Mouse (Mus musculus) left cerebral cortex, postnatal 25 days (tissue): Measurements from ENCODE around the gene Ltbp4. TPM values are rescaled to one million over a fixed set of nuclear protein-coding genes. Genes with fewer than 3 reads are reported as not detected.

Source experiments
- DNase-seq, 2 experiments: peaks; one replicate each; pipeline ENCODE4 v3.0.0; 2022; ENCODE audit warnings: low spot score in 2 of 2, mixed read lengths in 1 of 2
- intact Hi-C: fragments of 180-260 bp; cut with DNase I; formaldehyde crosslinking; loops from one replicate; pipeline ENCODE4 v1.15.1; 2025
- total RNA-seq, 2 experiments: library from RNA; stranded (reverse); gene quantifications; 2 replicates each; pipeline ENCODE4 v1.2.3; 2021

The Ltbp4 gene
- 10 to 100 TPM; 46.7 to 50.4 TPM for total RNA-seq

DNA sequence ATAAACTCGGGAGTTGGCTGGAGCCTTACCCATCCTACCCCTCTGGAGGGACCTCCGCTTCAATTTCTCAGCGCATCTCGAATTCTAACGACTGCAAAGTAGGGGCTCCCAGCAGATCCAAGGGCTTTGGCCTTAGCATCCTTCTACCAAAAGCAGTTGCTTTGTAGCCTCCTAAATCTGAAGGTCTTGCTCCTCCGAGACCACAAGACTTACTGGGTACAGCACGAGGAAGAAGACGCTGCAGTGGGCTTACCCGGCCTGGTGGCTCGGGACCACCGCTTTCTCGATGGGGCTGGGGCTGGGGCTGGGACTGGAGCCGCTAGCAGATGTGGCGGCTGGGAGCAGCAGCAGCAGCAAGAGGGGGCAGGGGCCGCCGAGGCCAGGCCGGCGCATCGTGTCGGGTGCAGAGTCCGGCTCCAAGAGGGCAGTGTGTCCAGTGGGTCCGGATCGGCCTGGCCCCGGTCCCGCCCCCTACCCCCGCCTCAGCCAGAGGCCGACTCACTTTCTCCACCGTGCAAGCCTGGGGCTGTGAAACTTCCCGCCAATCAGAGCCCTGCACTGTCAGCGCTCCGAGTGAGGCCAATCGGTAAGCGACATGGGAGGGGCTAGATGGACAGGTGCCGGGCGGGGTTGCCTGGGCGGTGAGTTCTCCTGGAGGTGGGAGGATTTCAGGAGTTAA is at the start of gene Ltbp4:
TSS of gene Ltbp4 (minus strand) at position 518 of the 679 bp plus-strand sequence.
- no peak for DNase-seq
- intact Hi-C loops = loop anchor here (5.0 kb wide), 4 partner anchors 110 to 190 kb away; partner anchors contain the start of genes Blvrb, Sertad1 and Sptbn4

DNA sequence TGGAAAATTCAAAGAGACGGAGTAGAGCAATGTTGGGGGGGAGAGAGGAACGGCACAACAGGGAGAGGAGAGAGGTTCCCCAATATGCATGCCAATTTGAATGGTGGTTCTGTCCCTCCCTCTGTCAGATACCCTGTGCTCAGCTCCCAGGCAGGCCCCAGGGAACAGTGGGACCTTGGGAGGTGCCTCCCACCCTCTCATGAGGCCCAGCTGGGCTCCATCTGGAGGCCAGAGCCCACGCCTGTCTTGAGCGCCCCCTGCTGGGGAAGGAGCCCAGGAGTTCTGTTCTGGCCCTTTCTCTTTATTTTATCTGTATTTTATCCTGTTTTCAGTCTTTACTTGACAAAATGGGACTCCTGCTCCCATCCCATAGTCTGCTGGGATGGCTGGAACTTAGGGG is 47.2 kb upstream of the Ltbp4 start:
- intact Hi-C loops = loop anchor here (1.0 kb wide), 1 partner anchor 48 kb away; no protein-coding TSS in a partner anchor
- no peak for DNase-seq

DNA sequence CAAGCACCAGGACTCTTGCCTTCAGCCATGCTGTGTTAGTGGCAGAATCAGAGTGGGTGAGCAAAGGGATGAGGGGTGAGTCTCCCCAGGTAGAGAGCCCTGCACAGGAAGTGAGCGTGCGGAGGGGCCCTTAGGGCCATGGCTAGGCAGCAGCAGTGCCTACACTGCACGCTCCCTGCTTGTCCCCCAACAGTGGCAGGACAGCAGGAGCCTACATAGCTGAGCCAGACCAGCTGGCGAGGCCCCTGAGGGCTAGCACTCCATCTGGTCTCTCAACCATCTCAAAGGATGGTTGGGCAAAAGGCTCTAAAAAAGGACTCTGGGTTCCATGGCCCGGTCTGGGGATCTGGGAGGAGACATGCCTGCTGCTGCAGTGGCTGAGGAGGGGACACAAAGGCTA is 46.6 kb upstream of the Ltbp4 start:
- DNase-seq = no peak
- intact Hi-C loops = loop anchor here (1.0 kb wide), 1 partner anchor 48 kb away; no protein-coding TSS in a partner anchor

DNA sequence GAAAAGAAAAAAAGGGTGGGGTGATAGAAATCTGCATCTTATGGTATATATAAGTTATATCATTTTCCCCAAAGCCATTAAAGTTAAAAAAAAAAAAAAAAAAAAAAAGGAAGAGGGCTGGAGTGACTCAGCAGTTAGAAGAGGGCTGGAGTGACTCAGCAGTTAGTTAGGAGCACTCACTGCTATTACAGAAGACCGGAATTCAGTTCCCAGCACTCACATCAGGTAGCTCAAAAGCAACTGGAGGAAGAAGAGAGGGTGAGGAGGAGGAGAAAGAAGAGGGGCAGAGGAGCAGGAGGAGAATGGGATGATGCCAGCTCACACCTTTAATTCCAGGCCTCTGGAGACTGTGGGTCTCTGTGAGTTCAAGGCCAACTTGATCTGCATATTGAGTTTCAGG is 45.7 kb upstream of the Ltbp4 start:
- intact Hi-C loops = no loop called here
- no peak for DNase-seq

DNA sequence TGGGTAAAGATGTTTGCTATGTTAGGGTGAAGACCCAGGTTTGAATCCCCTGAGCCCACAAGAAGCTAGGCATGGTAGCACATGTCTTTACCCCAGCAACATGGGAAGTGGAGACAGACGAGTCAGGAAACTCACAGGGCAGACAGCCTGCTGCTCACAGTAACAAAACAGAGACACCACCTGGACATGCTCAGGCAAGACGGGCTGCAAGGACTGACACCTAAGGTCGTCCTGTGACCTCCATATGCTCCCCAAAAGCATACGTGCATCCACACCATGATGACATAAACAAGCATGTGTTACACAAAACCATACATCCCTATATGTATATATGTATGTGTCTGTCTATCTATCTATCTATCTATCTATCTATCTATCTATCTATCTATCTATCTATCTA is 44.1 kb upstream of the Ltbp4 start:
- intact Hi-C loops = no loop called here
- no peak for DNase-seq

DNA sequence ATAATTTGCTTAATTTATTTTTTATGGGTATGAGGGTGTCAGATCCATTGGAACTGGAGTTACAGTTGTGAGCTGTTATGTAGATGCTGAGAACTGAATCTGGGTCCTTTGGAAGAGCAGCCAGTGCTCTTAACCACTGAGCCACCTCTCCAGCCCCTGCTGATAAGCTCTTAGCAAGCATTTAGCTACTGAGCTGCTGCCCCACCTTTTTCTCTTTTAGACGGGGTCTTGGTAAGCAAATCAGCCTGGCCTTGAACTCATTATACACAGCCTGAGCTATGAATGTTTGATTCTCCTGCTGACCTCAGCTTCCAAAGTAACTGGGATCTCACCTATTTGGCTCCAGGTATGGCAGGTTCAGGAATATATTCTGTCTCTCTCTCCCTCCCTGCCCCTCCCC is 43.5 kb upstream of the Ltbp4 start:
- DNase-seq = no peak
- intact Hi-C loops = no loop called here

DNA sequence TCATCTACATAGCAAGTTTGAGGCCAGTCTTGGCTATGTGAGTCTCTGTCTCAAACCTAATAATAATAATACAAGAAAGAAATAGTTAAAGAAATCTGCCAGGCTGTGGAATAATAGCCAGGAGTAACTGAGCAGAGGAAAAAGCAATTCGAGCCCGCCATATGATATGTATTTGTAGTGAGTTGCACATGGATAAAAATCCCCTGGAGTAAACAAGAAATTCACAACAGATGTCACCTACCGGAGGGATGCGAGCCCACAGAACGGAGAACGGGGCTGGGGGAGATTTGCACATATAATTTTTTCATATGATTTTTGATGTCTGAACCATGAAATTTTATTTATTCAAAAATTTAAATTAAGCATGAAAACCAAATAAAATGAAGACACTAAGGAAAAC is 42.3 kb upstream of the Ltbp4 start:
- intact Hi-C loops = no loop called here
- no peak for DNase-seq

DNA sequence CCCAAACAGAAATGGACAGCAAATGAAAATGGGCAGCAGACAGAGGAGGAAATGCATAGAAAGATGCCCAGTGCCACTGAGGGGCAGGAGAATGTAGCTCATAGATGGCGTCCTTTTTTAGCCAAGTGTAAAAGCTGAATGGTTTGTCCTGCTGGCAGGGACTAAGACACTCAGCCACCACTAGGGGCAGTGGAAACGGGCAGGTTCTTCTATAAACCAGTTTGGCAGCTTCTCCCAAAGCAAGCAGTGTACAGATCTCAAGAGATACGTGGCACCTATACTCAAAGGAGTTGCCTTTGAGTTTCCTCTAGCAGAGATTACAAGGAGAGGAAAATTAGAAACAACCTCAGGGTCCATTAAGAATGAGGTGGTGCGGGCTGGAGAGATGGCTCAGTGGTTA is 40.9 kb upstream of the Ltbp4 start:
- intact Hi-C loops = no loop called here
- DNase-seq = peak in 1 of 2 experiments; percentile 50

DNA sequence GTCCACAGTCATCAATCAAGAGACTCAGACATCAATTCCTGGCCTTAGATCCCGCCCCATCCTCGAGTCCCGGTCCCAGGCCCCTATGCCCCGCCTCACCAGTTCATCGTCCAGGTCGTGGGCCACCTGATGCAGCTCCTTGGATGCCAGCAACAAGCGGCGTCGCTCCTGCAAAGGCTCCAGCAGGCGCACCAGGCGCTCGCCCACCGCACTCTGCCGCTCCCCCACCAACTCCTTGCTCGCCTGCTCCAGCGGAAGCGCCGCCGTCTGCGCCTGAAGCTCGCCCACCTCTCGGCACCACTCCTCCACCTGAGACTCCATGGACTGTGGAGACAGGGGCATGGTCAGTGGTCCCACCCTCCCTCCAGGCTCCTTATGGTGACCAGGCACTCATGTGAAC is 37.8 kb upstream of the Ltbp4 start:
- DNase-seq = peak; percentile 60 to 83
- intact Hi-C loops = no loop called here

DNA sequence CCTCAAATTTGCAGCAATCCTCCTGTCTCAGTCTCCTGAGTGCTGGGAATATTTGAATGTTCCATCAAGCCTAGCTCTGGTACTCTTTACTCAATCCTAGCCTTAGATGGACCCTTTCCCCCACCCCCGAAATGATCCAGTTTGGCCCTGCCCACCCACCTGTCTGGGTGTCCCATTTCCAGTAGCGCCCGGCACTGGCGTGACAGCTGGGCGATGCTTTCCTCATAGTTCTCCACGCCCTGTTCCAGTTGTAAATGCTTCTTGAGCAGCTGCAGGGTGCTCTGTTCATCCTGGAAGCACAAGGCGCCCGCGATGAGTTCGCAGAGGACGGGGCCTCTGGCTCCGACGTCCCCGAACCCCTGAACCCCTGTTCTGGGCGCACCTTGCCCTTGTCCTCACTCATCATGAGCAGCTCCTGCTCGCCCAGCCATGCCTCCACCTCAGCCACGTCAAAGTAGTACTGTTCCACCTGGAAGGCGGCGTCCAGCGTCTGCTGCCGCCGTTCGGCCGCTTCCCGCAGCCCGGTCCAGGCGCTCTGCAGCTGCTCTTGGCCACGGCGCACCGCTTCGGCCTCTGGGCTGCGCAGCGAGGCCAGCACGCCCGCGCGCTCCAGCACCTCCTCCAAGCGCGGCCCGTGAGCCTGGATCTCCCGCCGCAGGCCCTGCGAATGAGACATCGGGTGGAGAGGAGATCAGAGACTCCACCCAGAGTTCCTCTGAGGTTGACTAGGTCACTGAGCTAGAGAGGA is 34.4 kb upstream of the Ltbp4 start:
- intact Hi-C loops = no loop called here
- no peak for DNase-seq

DNA sequence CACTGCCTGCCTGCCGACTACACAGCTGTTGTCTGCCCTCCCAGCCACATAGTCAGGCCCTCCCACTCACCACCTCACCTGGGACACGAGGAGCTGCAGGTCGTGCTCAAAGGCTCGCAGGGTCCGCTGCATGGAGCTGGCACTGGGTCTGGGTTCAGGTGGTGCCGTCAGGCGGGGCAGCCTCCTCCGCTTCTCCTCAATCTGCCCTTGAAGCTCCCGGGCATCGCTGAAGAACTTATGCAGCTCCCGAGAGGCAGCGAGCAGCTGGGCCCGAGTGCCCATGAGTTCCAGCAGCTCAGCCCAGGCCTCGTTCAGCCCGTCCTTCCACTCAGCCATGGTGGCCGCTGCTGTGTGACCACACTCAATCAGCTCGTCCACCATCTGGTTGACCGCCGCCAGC is 31.6 kb upstream of the Ltbp4 start:
- intact Hi-C loops = no loop called here
- DNase-seq = no peak

DNA sequence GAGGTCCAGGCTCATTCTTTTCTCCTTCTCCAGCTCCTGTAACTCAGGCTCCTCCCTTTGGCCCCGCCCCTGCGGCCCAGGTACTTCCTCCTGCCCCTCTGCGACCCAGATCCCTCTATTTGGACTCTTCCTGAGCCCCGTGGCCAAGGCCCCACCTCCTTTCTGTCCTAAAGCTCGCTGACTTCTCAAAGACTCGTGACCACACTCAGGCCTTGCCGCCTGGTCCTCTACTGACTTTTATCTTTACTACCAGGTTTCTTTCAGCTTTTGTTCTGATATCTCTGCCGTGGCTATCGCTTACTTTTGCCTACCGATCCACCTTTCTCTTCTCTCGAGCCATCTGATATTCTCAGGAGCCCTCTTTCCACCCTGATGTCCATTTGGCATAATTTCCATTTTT is 30.5 kb upstream of the Ltbp4 start:
- intact Hi-C loops = no loop called here
- DNase-seq = no peak

DNA sequence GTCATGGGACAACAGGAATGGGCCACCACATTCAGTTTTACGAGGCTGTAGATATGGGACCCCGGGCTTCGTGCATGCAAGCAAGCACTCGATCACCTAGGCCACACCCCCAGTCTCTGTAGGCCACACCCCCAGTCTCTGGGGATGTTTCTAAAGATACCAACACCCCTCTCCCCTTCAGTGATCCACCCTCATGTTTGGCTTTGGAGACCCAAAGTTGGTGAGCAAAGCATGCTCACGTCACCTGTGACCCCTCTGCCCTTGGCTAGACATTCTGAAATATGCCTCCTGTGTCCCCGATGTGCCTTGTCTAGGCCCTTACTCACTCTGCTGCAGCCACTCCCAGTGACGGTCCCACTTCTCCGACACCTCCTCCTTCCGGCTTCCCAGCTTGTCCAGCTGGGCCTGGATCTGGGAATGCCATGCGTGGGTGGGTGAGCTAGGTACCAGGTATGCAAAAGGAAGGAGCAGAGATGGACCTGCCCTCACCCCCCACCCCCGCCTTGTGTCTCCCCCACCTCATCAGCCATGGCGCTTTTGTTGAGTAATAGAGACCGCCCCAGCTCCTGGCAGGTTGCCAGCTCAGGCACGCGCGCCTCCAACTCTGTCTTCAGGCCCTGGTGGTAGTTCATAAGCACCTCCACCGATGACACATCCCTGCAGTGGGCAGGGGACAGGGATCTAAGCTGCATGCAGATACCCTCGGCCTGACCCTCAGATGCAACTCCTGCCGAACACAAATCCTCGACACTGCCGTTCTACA is 28.8 kb upstream of the Ltbp4 start:
- intact Hi-C loops = no loop called here
- DNase-seq = peak; percentile 50 to 58

DNA sequence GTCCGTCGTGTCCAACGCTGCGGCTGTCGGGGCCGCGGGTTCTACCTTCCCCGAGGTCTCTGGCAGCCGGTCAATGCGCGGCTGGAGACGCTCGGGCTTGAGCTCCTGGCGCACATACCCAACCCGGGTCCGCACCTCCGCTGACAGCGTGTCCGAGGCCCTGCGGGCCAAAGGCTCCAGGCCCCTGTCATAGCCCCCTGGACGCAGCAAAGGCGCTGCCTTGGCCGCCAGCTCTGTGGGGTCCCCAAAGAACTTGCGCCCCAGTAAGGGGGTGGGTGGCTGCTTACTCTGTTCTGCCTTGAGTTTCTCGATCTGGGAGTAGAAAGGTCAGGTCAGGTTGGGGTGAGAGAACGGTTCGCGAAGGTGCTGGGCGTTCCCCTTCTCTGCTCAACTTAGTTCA is 26.9 kb upstream of the Ltbp4 start:
- DNase-seq = no peak
- intact Hi-C loops = no loop called here

DNA sequence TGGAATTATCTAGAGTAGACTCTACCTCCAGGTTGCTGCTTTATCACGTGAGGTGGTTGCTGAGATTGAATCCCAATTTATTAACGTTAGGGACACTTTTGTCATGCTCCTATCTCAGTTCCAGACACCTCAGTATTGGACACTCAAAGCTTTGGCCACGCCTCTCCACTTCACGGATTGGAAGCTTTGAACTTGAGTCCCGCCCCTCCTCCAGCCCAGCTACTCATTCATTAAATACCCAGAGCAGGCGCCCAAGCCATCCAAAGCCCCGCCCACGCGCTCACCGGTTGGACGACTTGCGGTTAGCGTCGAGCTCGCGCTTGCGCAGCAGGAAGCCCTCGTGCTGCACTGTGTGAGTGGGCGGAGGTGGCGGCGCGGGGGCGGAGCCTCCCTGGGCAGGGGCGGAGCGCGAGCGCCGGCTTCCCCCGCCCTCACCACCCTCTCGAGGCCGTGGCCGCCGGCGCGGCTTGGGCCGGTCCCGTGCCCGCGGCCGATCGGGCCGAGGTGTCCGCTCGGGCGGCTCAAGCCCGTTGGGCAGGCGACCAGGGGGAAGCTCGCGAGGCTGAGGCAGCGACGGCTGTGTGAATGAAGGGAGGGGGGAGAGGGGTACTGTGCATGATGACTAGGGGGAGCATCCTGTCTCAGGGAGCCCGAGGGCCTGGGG is 23.9 kb upstream of the Ltbp4 start:
- intact Hi-C loops = no loop called here
- DNase-seq = peak; percentile 98 to 99

DNA sequence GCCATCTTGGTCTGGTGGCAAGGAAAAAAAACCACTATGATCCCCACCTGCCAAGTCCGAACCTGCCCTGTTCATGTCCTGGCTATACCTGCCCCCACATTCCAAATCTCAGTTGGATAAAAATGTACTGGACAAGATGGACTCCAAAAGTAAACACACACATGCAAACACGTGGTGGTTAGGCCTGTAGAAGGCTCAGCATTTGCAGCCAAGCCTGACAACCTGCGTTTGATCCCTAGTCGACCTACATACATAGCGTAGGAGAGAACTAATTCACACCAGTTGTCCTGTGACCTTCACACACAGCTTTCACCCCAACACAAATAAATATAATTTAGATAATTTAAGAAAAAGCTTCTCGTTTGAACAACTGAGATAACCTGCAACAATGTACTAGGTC is 23.3 kb upstream of the Ltbp4 start:
- intact Hi-C loops = no loop called here

DNA sequence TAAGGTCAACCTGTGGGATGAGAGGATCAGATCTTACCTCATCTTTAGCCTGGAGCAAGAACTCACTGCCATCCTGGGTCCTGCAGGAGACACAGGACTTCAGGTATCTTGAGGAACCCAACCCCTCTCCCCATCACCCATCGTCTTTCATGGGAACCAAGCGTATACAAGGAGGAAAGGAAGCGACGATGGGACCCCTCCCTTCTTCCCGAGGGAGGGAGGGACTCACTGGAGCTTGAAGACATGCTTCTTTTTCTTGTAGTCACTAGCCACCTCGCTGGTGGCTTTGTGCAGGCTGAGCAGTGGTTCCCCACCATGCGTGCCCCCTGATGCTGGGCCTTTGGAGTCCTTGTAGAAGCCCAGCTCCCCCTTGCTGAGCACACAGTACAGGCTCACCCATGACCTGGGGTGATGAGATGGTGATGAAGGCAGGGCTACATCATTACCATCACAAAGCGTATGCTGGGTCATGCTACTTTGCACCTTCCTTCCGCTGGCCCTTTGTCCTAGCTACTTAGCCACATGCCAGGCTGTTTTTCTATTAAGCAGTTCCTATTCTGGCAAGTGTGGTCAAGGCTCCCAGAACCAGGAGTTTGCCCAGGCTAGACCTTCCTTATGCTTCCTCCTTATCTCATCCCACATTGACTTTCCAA is 22.3 kb upstream of the Ltbp4 start:
- no peak for DNase-seq
- intact Hi-C loops = no loop called here

More for the DNA sequence above, 23.3 kb upstream of the Ltbp4 start:
- no peak for DNase-seq

DNA sequence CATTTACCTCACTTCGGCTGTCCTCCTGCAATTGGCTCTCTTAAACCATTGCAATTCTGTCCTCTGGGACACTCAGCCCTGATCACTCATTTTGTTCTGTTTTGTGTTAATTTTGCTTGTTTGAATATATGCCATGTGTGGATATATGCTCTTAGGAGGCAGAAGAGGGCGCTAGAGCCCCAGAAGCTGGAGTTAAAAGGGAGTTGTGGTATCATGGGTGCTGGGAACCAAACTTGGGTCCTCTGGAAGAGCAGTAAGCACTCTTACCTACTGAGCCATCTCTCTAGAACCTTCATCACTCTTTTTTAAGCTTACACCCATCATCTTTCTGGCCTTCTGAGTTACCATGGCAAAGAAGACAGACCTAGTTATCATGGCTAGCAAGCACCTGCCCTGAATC is 21.7 kb upstream of the Ltbp4 start:
- intact Hi-C loops = no loop called here
- DNase-seq = no peak

DNA sequence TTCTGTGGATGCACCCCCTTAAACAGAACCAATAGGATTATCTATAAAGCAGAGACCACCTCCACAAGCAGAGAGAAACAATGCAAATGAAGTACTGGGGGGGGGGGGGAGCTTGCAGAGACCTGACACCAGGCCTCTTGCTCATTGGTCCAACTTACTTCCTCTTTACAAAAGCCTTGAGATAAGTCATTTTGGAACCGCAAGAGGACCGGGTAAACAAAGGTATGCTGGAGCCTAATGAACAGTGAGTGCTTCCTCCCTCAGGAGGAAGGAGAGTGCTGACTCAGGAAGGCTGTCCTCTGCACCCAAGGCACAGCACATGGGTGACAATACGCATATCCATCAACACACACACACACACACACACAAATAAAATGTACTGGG is 20.1 kb upstream of the Ltbp4 start:
- intact Hi-C loops = no loop called here
- DNase-seq = no peak
